Mouse (Mus musculus) erythroblast, adult 5-6 weeks (primary cell): ENCODE measurements around the gene Rps16. TPM values are rescaled to one million over a fixed set of nuclear protein-coding genes. Genes with fewer than 3 reads are reported as not detected.

Experiments used
- ATAC-seq: replicated peaks from 2 replicates; pipeline ENCODE4 v1.8.0; 2016; ENCODE audit warnings: moderate number of reproducible peaks, mild to moderate bottlenecking, moderate TSS enrichment, inconsistent platforms; ENCODE audit not compliant: poor library complexity, low FRiP score, severe bottlenecking
- total RNA-seq, 2 experiments: library from RNA; stranded (forward) in 1 of 2; stranded (reverse) in 1 of 2; fragments of 150-400 nt in 1 of 2; fragments of 200-764, 138-1000 nt in 1 of 2; gene quantifications; 2 replicates each; pipeline versions ENCODE4 v1.2.3 to v1.2.4; 2015 to 2017; ENCODE audit warnings: low replicate concordance in 2 of 2

Rps16 gene
- total RNA-seq, 2 experiments from 2014 or later = 67.6 to 667 TPM

DNA sequence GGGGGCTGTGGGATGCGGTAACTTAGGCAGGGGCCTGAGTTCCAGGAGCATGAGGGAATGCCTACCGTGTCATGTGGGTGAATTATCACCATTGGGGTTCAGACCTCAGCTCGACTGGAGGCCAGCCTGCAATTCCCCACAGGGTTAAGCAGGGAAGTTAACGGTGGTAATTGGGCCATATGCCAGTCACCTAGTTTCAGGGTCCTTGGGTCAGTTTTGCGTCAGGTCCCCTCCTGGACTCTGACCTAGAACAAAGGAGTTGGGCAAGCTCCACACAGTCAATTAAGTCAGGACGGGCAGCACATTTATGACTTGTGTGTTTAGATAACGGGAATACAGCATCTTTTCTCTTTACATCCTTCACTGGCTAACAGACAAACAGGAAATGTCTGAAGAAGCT is 9.1 kb upstream of the Rps16 start:
- ATAC-seq = no peak

GRCm38 (mm10) chr7:28344637-28345036 is 5.8 kb upstream of the Rps16 start:
- ATAC-seq = peak; percentile 82

- ATAC-seq = no peak
These were observed 2.7 kb upstream of the Rps16 start for GRCm38 (mm10) chr7:28347746-28348145.

DNA sequence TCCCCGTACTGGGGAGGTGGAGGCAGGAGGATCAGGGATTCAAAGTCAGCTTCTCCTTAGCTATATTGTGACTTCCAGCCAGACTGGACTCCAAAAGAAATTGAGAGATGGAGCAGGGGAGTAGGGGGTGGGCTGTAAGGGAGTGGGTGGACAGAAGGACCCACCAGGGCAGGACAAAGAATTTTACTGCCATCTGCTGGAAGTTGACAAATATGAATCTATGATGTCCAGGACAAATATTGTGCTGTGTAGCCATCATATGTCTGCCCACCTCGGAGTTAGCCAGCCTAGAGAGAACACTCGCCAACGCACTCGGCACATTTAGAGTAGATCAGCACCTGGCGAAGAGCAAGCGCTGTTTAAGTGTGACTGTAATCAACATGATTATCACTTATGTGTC is 1.9 kb upstream of the Rps16 start:
- ATAC-seq = no peak

DNA sequence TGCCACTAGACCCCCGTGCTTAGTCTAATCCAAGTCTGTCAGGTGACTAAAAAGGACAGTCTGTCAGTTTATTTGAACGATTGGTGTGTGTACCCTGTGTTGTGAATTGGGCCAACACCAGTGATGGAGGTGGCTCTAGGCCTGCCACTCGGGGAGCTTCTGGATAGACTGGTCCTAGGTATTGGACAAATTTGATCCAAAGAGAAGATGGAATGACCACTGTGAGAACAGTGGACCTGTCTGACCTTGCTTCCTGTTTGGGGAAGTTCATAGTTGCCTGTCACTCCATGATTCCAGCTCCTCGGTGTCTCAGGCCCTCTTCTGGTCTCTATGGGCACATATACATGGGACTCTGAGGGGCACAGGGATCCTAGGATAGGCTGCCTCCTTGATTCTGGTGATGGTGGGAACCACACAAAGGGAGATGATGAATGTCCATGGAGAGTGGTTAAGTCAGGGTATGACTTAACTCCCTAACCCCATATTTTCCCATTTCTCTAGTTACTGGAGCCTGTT is 1.3 kb downstream of the Rps16 start:
- no peak for ATAC-seq

GRCm38 (mm10) chr7:28353267-28353666 is 2.8 kb downstream of the Rps16 start:
- no peak for ATAC-seq

- no peak for ATAC-seq
These were observed 3.7 kb downstream of the Rps16 start for GRCm38 (mm10) chr7:28354113-28354581.

DNA sequence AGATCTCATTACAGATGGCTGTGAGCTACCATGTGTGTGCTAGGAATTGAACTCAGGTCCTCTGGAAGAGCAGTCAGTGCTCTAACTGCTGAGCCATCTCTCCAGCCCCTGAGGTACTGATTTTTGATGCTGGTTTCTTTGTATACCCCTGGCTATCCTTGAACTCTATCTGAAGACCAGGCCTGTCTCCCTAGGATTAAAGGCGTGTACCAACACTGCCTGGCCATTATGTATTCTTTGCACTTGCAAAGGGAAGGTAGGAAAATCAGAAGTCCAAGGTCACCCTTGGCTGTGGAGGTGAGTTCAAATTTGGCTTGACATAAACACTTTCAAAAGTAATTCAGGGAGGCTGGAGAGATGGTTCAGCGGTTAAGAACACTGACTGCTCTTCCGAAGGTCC is 4.1 kb downstream of the Rps16 start:
- ATAC-seq = no peak

- no peak for ATAC-seq
These were observed 4.8 kb downstream of the Rps16 start for GRCm38 (mm10) chr7:28355221-28355620.

DNA sequence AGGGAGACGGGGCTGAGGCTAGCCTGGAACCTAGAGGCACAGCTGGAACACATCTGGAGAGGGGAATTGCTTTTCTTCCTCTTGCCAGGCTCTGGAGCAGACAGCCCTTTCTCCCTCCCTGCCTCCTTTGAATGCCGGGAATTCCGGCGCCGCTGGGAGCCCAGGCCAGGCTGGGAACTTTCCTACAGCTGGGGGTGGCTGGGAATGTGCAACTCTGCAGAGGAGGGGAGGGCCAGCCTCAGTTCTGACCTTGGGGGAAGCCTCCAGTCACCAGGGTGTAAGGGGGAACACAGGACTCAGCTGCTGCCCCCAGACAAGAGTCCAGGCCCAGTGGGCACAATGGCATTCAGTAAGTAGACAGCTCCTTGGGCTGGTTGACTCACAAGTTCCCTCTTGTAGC is 6.5 kb downstream of the Rps16 start:
- ATAC-seq = no peak

DNA sequence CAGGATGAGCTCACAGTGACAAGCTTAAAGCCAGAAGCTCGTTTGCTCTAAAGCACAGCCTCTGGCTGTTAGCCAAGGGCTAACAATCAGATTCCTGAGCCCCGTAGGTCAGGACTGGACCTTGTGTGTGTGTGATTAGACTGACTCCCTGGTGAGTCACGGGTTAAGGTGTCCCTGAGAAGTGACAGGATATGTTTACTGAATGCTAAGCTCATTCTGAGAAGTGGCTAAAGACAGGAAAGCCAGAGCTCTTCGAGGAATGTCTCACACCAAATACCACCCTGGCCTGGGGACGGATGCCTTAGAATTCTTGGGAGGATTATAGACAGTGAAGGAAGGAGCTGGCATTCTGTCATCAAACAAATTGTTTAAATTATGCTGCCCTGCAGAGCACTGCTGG is 7.5 kb downstream of the Rps16 start:
- ATAC-seq = no peak

GRCm38 (mm10) chr7:28358431-28358830 is 8.0 kb downstream of the Rps16 start:
- no peak for ATAC-seq

GRCm38 (mm10) chr7:28359854-28360253 is 9.4 kb downstream of the Rps16 start:
- no peak for ATAC-seq

DNA sequence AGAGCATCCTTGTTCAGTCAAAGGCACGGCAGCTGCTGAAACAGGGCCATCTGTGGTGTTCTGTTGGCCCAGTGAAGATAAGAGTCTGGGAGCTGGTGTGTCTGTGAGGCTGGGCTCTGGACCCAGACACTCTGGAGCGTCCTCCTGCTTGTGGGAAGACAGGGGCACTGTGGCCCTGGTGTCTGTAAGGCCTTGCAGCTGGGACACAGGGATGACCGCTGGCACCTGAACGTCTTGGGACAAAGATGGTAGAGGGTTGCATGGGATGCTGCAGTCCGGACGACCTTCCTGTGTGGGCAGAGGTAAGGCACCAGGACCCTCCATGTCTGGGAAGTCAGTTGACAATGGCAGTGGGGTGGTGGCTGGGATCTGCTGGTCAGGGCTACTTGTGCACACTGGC is 9.8 kb downstream of the Rps16 start:
- 0 out of 2 replicates have a peak, but pooled peaks have one; percentile 16 for ATAC-seq

DNA sequence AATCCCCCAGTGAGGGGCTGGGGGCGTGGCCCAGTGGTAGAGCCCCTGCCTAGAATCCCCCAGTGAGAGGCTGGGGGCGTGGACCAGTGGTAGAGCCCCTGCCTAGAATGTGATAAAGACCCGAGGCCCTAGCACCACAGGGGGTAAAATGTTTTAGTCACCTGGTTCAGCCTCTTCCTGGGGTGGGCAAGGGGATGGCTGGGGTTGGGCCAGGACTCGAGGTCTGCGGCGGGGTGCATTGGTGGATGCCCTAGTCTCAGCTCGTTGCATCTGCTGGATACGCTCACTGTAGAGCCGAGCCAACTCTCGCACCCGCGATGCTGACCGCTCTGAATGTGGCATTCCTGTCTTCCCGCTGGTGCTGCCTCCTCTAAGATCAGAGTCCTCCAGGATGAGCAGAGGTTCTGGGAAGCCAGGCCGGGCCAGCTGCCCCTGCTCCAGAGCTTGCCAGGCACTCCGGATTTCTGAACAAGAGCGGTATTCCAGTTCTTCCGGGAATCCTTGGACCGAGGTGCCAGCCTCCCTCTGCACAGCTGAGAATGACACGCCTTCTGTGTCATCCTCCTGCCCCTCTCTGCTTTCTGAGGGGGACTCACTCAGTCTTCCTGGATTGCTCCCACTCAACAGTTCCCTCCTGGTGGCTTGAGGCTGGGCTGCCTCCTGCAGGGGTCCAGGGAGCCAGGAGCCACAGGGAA is 11.3 kb downstream of the Rps16 start:
- no peak for ATAC-seq

GRCm38 (mm10) chr7:28362441-28363060 is 12.1 kb downstream of the Rps16 start:
- ATAC-seq = no peak

DNA sequence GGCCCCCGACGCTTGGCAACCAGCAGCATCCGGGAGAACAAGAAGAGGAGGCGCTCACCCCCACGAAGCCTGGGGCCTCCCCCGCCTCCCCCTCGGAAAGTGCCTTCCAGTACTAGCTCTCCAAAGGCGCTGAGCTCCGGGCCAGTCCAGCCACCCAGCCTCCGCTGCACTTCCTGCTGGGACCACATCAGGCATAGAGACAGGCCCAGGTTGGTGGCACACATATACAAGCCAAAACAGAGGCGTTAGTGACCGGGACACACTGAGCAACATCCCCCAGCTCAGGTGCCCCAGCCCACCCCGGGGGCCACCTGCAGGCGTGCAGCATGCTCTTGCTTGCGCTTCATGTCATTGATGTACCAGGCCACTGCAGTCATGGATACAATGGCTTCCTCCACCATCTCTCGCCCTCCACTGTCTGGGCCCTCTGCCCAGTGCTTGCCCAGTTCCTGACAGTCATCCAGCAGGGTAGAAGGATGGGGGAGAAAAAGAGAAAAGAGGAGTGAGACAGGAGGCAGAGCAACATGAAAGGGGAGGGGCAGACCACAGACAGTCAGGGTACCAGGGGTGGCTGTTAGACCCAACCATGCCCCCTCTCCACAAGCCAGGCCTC is 17.3 kb downstream of the Rps16 start:
- no peak for ATAC-seq

DNA sequence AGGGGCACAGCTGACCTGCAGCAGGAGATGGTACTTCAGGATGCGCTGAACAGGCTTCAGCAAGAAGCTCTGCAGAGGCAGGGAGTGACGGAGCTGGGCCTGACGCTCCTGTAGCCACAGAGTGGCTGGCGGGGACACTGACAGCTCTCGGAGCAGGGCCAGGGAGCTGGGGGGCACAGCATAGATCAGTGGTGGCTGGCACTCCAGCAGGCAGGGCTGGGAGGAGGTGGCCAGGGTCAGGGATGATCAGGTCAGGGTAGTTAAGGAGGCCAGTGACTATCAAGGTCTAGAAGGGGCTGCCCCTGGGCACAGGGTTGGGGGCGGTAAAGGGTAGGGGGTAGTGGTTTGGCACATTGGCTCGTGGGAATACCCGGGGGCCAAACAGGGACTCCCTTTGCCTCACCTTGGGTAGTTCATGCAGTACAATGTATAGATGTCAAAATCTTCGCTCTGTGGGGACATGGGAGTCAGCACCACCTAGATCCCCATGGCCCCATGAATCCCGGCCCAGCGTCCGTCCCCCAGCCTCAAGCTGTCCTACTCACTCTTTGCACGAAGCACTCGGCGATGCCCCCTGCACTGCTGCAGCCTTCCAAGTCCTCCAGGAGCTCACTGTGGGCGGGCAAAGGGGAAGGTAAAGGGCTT is 17.9 kb downstream of the Rps16 start:
- no peak for ATAC-seq

GRCm38 (mm10) chr7:28370051-28370450 is 19.6 kb downstream of the Rps16 start:
- no peak for ATAC-seq

- no peak for ATAC-seq
These were observed 20.6 kb downstream of the Rps16 start for GRCm38 (mm10) chr7:28370977-28371513.
